Mouse (Mus musculus) R1 (cell line): Measurements from ENCODE around the gene Sfpq.

ENCODE experiments used
- DNase-seq: peaks from one replicate; pipeline ENCODE4 v3.0.0-alpha.2; 2018; ENCODE audit warnings: low read depth, low spot score

Sfpq gene

GRCm38 (mm10) chr4:127027228-127028190, 6.4 kb downstream of the Sfpq start:
- peak; percentile 92 for DNase-seq

GRCm38 (mm10) chr4:127037158-127037557, 16.0 kb downstream of the Sfpq start:
- DNase-seq: no peak

- peak; percentile 39 for DNase-seq
Observed at GRCm38 (mm10) chr4:127037908-127038827, 17.0 kb downstream of the Sfpq start.

GRCm38 (mm10) chr4:127038828-127039349, 17.8 kb downstream of the Sfpq start:
- no peak for DNase-seq

GRCm38 (mm10) chr4:127039871-127040483, 18.9 kb downstream of the Sfpq start:
- no peak for DNase-seq

- no peak for DNase-seq
Observed at GRCm38 (mm10) chr4:127043540-127043939, 22.4 kb downstream of the Sfpq start.

GRCm38 (mm10) chr4:127051121-127051520, 30.0 kb downstream of the Sfpq start:
- DNase-seq: no peak

- DNase-seq: no peak
Observed at GRCm38 (mm10) chr4:127053071-127053470, 31.9 kb downstream of the Sfpq start.

GRCm38 (mm10) chr4:127054522-127055198, 33.5 kb downstream of the Sfpq start:
- DNase-seq: peak; percentile 57

GRCm38 (mm10) chr4:127060585-127061290, 39.6 kb downstream of the Sfpq start, which contains the start of gene Zmym1:
TSS of gene Zmym1 (minus strand) at chr4:127061152.
- DNase-seq: peak; percentile 92

GRCm38 (mm10) chr4:127064051-127064450, 42.9 kb downstream of the Sfpq start:
- peak; percentile 89 for DNase-seq

GRCm38 (mm10) chr4:127074915-127075314, 53.8 kb downstream of the Sfpq start:
- peak; percentile 65 for DNase-seq

- peak; percentile 99 for DNase-seq
Observed at GRCm38 (mm10) chr4:127076875-127077548, 55.9 kb downstream of the Sfpq start, which contains the start of gene Zmym6. TSS of gene Zmym6 (plus strand) at chr4:127077383.

- peak; percentile 57 for DNase-seq
Observed at GRCm38 (mm10) chr4:127080806-127081205, 59.7 kb downstream of the Sfpq start.

- no peak for DNase-seq
Observed at GRCm38 (mm10) chr4:127083131-127083530, 62.0 kb downstream of the Sfpq start.

GRCm38 (mm10) chr4:127085761-127086160, 64.6 kb downstream of the Sfpq start:
- DNase-seq: no peak
